Mouse (Mus musculus) skeletal muscle tissue, postnatal 0 days (tissue): ENCODE measurements around the gene Lrrc42. TPM values are rescaled to one million over a fixed set of nuclear protein-coding genes. Genes with fewer than 3 reads are reported as not detected.

Experiments used
- polyA plus RNA-seq: library from polyadenylated mRNA; unstranded; fragments of >200 nt; fragmentation: Nextera tagmentation; extraction: Ambion mirVana; gene quantifications from 2 replicates; pipeline ENCODE4 v1.2.1, GENCODE M21; 2015

Lrrc42 gene
- polyA plus RNA-seq = 15.8 and 19.4 TPM in 2 replicates

DNA sequence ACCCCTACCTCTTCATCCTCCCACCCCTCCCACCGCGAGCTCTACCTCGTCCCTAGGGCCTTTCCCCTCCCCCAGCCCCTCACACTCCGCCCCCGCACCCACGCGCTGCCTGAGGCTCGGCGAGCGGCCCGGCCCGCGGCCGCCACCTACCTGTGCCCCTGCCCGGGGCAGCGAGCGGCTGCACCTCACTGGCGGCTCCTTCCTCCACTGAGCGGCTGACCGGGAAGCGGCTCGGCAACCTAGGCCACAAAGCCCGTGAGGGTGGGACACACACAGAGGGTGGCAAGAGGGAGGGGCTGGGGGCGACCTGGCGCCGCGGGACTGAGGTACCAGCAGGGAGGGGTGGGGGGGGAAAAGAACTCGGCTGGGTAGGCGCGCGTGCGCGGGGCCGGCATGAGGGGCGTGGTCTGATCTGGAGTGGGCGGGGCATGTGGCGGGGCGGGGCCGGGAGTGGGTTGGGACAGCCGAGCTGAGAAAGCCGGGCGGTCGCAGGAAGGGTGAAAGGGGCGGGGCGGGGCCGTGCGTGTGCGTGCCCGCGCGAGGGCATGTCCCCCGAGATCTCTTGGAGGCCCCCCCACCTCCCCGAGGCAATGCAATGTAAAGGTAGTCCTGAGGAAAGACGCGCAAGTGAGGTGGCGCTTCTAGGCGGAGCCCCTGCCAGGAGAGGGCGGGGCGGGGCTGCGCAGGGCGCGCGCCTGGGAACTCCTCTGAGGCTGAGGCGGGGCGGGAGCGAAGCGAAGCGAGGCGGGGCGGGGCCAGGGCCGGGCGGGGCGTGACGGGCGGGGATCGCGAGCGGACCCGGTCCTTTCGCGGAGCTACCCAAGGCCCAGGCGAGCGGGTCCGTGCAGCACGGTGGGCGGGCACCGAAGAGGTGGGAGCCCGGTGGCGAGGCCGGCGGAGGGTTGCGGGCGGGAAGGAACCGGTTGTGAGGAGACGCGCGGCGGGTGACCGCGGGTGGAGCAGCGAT lies at the start of gene Lrrc42, which contains the start of gene Hspb11:
TSS of gene Lrrc42 (minus strand) at position 408 of the 967 bp plus-strand sequence.
TSS of gene Hspb11 (plus strand) at position 469 of the 967 bp plus-strand sequence.

DNA sequence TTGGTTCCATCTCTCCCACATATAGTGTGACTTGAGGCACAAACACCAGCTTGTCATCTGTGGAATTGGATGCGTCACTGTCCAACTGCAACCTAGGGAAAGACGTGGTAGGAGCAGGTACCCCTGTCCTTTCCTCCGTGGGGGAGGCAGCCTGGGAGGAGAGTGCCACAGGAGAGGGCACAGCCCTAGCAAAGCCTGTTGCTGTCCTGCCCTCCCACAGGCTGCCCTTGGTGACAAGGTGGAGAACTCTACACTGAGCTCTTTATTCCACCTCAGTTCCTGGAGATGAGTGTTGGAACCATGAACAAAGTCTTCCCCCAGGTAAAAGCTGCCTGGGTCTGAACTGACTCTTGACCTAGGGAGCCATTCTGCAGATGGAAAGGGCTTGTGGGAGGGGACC lies 44.5 kb downstream of the Lrrc42 start, which contains the start of gene Ldlrad1:
TSS of gene Ldlrad1 (plus strand) at position 301 of the 400 bp plus-strand sequence.

Other genes with a start within 250 kb of the Lrrc42 start
- gene Mrpl37, start 186.7 kb downstream of the Lrrc42 start, polyA plus RNA-seq = 108 and 113 TPM in 2 replicates
- 6.4 and 6.9 TPM in 2 replicates for gene Cyb5rl, start 186.5 kb downstream of the Lrrc42 start, polyA plus RNA-seq
- gene Cdcp2, start 156.6 kb downstream of the Lrrc42 start, polyA plus RNA-seq = 0.10 TPM in 1 of 2 replicates, not detected in the other
- 304 and 323 TPM in 2 replicates for gene Tmem59, start 75.1 kb downstream of the Lrrc42 start, polyA plus RNA-seq
- 15.1 and 19.8 TPM in 2 replicates for gene Tceanc2, start 74.4 kb downstream of the Lrrc42 start, polyA plus RNA-seq
- not detected in 2 replicates for gene Ldlrad1, start 44.4 kb downstream of the Lrrc42 start, polyA plus RNA-seq
- 47.6 and 49.7 TPM in 2 replicates for gene Hspb11, start 61 bp upstream of the Lrrc42 start, polyA plus RNA-seq
- not detected in 2 replicates for gene Dio1, start 53.6 kb upstream of the Lrrc42 start, polyA plus RNA-seq
- gene Yipf1, start 60.8 kb upstream of the Lrrc42 start, polyA plus RNA-seq = 26.2 and 28.9 TPM in 2 replicates
- gene Ndc1, start 114.3 kb upstream of the Lrrc42 start, polyA plus RNA-seq = 6.6 and 7.4 TPM in 2 replicates
- gene Glis1, start 181.1 kb upstream of the Lrrc42 start, polyA plus RNA-seq = 5.2 TPM in 2 replicates